Mouse (Mus musculus): ENCODE measurements around the gene Tmem9b.

DNA sequence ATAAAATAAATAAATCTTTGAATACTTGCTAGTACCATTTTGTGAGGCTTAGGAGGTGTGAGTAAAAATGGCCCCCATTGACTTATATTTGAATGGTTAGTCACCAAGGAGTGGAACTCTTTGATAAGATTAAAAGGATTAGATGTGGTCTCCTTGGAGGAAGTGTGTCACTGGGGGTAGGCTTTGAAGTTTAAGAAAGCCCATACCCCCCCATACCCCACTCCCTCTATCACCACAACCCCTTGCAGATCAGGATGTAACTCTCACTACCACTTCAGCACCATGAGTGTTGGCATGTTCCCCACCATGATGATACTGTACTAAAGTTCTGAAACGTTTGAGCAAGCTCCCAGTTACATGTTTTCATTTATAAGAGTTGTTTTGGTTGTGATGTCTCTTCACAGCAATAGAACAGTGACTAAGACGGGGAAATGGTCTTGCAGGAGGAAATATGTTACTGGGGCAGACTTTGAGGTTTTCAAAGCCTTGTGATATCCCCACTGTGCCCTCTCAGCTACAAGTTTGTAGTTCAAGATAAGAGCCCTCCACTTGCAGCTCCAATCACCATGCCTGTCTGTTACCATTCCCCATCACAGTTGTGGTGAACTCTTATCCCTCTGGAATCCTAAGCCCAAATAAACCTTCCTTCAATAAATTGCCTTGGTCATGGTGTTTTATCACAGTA lies 16.2 kb upstream of the Tmem9b start:
- TF ChIP-seq CTCF (IDR thresholded peaks at IDR 0.05; ENCODE audit: control insufficient read depth, insufficient read depth, insufficient replicate concordance, low read depth, low read length) (no peak), POLR2A (IDR thresholded peaks at IDR 0.05; ENCODE audit: control insufficient read depth, low read depth, low read length) (no peak)
